Mouse (Mus musculus) myocyte (in vitro differentiated cells): ENCODE measurements at regions not wholly inside any gene's neighbourhood (a gene's known extent, or its start where the extent isn't known, plus 50 kb on each side); places are given as distances from the start of the nearest gene placed in this dataset.
"Not testable (repeated sequence)": the region's sequence is repeated elsewhere in the genome, so short reads cannot be mapped to it uniquely, and the experiment has no call there.

Experiments used
- H3K27me3 ChIP-seq: one replicate; pipeline ENCODE4 v1.6.1; 2011; ENCODE audit not compliant: control insufficient read depth, insufficient read depth, insufficient read length
- H3K36me3 ChIP-seq: one replicate; pipeline ENCODE4 v1.6.1; 2011; ENCODE audit not compliant: control insufficient read depth, insufficient read depth
- H3K4me2 ChIP-seq: one replicate; pipeline ENCODE4 v1.6.1; 2011; ENCODE audit warnings: low read depth, control low read depth
- H3K4me3 ChIP-seq: one replicate; pipeline ENCODE4 v1.5.1; 2011; ENCODE audit warnings: mild to moderate bottlenecking, control low read depth, moderate library complexity
- H3K79me2 ChIP-seq: one replicate; pipeline ENCODE4 v1.6.1; 2011; ENCODE audit not compliant: control insufficient read depth, insufficient read depth
- H3ac ChIP-seq: one replicate; pipeline ENCODE4 v1.6.1; 2011; ENCODE audit not compliant: control insufficient read depth, insufficient read length
- CEBPB ChIP-seq: IDR thresholded peaks from 2 replicates; pipeline ENCODE4 v1.6.1; 2011; ENCODE audit warnings: mild to moderate bottlenecking, moderate library complexity; ENCODE audit not compliant: poor library complexity, insufficient read depth, severe bottlenecking
- E2F4 ChIP-seq: IDR thresholded peaks from one replicate; pipeline ENCODE4 v1.6.1; 2011; ENCODE audit warnings: mild to moderate bottlenecking, control low read depth, moderate library complexity; ENCODE audit not compliant: insufficient read depth
- MAX ChIP-seq: IDR thresholded peaks from one replicate; pipeline ENCODE4 v1.6.1; 2011; ENCODE audit warnings: low read depth, mild to moderate bottlenecking, control low read depth
- MYOD1 ChIP-seq, 3 experiments: IDR thresholded peaks; one replicate each; pipeline ENCODE4 v1.6.1; 2011; ENCODE audit warnings: control low read depth in 2 of 3, low read depth in 2 of 3, mild to moderate bottlenecking in 2 of 3, moderate library complexity in 1 of 3; ENCODE audit not compliant: insufficient read length in 2 of 3, control insufficient read depth in 1 of 3
- MYOG ChIP-seq, 3 experiments: IDR thresholded peaks; one replicate each; pipeline ENCODE4 v1.6.1; 2011; ENCODE audit warnings: control low read depth in 2 of 3, low read depth in 2 of 3, mild to moderate bottlenecking in 2 of 3; ENCODE audit not compliant: insufficient read length in 2 of 3, control insufficient read depth in 1 of 3, insufficient read depth in 1 of 3
- POLR2A ChIP-seq: IDR thresholded peaks from one replicate; pipeline ENCODE4 v1.6.1; 2011; ENCODE audit warnings: low read depth, mild to moderate bottlenecking, control low read depth, moderate library complexity; ENCODE audit not compliant: insufficient read length
- POLR2AphosphoS2 ChIP-seq: IDR thresholded peaks from one replicate; pipeline ENCODE4 v1.6.1; 2011; ENCODE audit warnings: low read depth, control low read depth; ENCODE audit not compliant: insufficient read length
- REST ChIP-seq: IDR thresholded peaks from one replicate; pipeline ENCODE4 v1.6.1; 2011; ENCODE audit warnings: mild to moderate bottlenecking, control low read depth, moderate library complexity; ENCODE audit not compliant: insufficient read depth, insufficient read length
- SRF ChIP-seq: IDR thresholded peaks from one replicate; pipeline ENCODE4 v1.6.1; 2011; ENCODE audit warnings: low read depth; ENCODE audit not compliant: control insufficient read depth, insufficient read length
- TCF12 ChIP-seq: IDR thresholded peaks from one replicate; pipeline ENCODE4 v1.6.1; 2011; ENCODE audit warnings: mild to moderate bottlenecking, control low read depth; ENCODE audit not compliant: poor library complexity, insufficient read depth, severe bottlenecking
- TCF3 ChIP-seq: IDR thresholded peaks from one replicate; pipeline ENCODE4 v1.6.1; 2011; ENCODE audit warnings: low read depth, control low read depth; ENCODE audit not compliant: insufficient read length
- USF1 ChIP-seq: IDR thresholded peaks from one replicate; pipeline ENCODE4 v1.6.1; 2011; ENCODE audit warnings: low read depth, mild to moderate bottlenecking, control low read depth, moderate library complexity

DNA sequence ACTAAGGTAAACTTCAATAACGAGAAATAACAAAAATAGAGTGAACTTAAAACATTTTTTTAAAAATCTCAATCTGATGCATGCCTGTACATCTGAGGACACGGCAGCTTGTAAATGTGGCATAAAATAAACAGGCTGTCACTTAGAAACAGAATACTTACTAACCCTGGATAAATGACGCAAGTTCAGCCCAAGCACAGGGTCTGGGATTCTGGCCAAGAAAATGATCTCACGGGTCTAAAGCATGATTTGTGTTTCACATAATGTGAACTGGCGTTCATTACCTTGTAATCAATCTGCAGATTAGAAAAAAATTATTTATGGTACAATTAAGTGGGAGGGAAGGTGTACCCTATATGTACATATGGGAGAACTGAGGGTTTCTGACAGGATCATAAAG, 512.1 kb upstream of the Vrk2 start:
- no peaks in the 10 kb centered on the region for H3K27me3 ChIP-seq
- H3K79me2 ChIP-seq = no peaks in the 10 kb centered on the region
- no peak overlapping the region for H3K4me3 ChIP-seq
- TF ChIP-seq CEBPB (peak; percentile 34; the same call in 1 of the 2 replicates), MYOG (IDR thresholded peaks at IDR 0.05; ENCODE audit: control insufficient read depth in 1 of 3, insufficient read depth in 1 of 3, insufficient read length in 2 of 3, low read depth in 2 of 3) (no peak)
- no peak overlapping the region for H3ac ChIP-seq
- no peak overlapping the region for H3K4me2 ChIP-seq
- no peaks in the 10 kb centered on the region for H3K36me3 ChIP-seq

GRCm38 (mm10) chr11:27102906-27103305, 509.1 kb upstream of the Vrk2 start:
- TF ChIP-seq E2F4 (no peak), MYOG (IDR thresholded peaks at IDR 0.05; ENCODE audit: control insufficient read depth in 1 of 3, insufficient read depth in 1 of 3, insufficient read length in 2 of 3, low read depth in 2 of 3) (no peak), MAX (no peak)

GRCm38 (mm10) chr11:27102045-27102444, 508.2 kb upstream of the Vrk2 start:
- H3K36me3 ChIP-seq = no peaks in the 10 kb centered on the region
- H3K4me2 ChIP-seq = no peak overlapping the region
- H3ac ChIP-seq = no peak overlapping the region
- no peak overlapping the region for H3K4me3 ChIP-seq
- no peaks in the 10 kb centered on the region for H3K27me3 ChIP-seq
- TF ChIP-seq MYOG (IDR thresholded peaks at IDR 0.05; ENCODE audit: control insufficient read depth in 1 of 3, insufficient read depth in 1 of 3, insufficient read length in 2 of 3, low read depth in 2 of 3) (no peak), TCF12 (no peak), MAX (no peak), E2F4 (no peak), TCF3 (no peak), MYOD1 (IDR thresholded peaks at IDR 0.05; ENCODE audit: control insufficient read depth in 1 of 3, insufficient read length in 2 of 3, low read depth in 2 of 3) (no peak), REST (no peak), POLR2AphosphoS2 (no peak), CEBPB (no peak), SRF (no peak), USF1 (no peak), POLR2A (no peak)
- H3K79me2 ChIP-seq = no peaks in the 10 kb centered on the region

More at GRCm38 (mm10) chr11:27102906-27103305, 509.1 kb upstream of the Vrk2 start:
- H3K36me3 ChIP-seq = no peaks in the 10 kb centered on the region
- H3K4me3 ChIP-seq = no peak overlapping the region
- no peak overlapping the region for H3ac ChIP-seq
- no peak overlapping the region for H3K4me2 ChIP-seq
- H3K79me2 ChIP-seq = no peaks in the 10 kb centered on the region
- no peaks in the 10 kb centered on the region for H3K27me3 ChIP-seq

DNA sequence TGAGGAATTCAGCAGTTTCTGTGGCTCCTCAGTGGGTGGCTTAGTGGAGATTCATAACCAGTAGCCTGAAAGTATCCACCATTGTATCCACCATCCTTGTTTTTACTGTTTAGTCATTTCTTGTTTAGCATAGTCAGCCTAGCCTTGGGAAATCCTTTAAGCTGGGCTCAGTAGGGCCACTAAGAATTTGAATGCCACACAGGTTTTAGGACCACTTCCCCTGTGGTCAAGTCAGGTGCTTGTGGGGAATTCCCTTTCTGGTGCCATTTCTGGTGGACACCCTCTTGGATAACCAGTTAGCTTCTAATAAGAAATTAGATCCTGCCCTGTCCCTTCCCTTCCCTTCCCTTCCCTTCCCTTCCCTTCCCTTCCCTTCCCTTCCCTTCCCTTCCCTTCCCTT, 502.8 kb upstream of the Vrk2 start:
- H3K27me3 ChIP-seq = no peaks in the 10 kb centered on the region
- no peak for TF ChIP-seq POLR2A
- TF ChIP-seq TCF3 = no peak
- TF ChIP-seq CEBPB = no peak
- no peak for TF ChIP-seq MYOD1 (IDR thresholded peaks at IDR 0.05; ENCODE audit: control insufficient read depth in 1 of 3, insufficient read length in 2 of 3, low read depth in 2 of 3)
- TF ChIP-seq REST = no peak
- no peak for TF ChIP-seq USF1
- no peak for TF ChIP-seq TCF12
- TF ChIP-seq POLR2AphosphoS2 = no peak
- TF ChIP-seq SRF = no peak
- TF ChIP-seq E2F4 = no peak
- no peak for TF ChIP-seq MAX
- TF ChIP-seq MYOG (IDR thresholded peaks at IDR 0.05; ENCODE audit: control insufficient read depth in 1 of 3, insufficient read depth in 1 of 3, insufficient read length in 2 of 3, low read depth in 2 of 3) = no peak

DNA sequence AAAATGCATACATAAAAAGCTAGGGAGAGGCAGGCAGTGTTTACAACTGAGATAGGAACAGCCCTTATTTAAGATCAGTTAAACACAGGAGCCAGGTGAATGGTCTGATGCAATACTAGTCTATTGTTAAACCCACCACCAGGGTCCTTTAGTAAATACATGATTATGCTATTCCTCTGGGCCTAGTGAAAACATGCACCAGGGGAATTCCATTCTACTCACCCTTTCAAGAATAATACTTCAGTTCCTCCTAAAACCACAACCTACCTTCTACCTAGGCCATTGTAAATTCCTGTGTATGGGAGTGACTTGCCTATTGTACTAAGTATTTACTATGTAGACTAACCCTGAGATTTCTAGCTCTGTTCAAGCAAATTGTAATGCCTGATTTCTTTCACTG, 501.7 kb upstream of the Vrk2 start:
- H3K4me3 ChIP-seq, H3K4me2 ChIP-seq, H3K27me3 ChIP-seq, H3ac ChIP-seq, H3K36me3 ChIP-seq, H3K79me2 ChIP-seq: not testable (repeated sequence)

More for the DNA sequence above, 502.8 kb upstream of the Vrk2 start:
- no peaks in the 10 kb centered on the region for H3K36me3 ChIP-seq
- no peak overlapping the region for H3ac ChIP-seq
- no peaks in the 10 kb centered on the region for H3K79me2 ChIP-seq
- H3K4me2 ChIP-seq = no peak overlapping the region
- H3K4me3 ChIP-seq = no peak overlapping the region

- Histone ChIP-seq H3ac (no peak overlapping the region), H3K79me2 (no peaks in the 10 kb centered on the region), H3K27me3 (no peaks in the 10 kb centered on the region), H3K4me3 (no peak overlapping the region), H3K4me2 (no peak overlapping the region), H3K36me3 (no peaks in the 10 kb centered on the region)
- TF ChIP-seq POLR2AphosphoS2 = no peak
- TF ChIP-seq MYOG (IDR thresholded peaks at IDR 0.05; ENCODE audit: control insufficient read depth in 1 of 3, insufficient read depth in 1 of 3, insufficient read length in 2 of 3, low read depth in 2 of 3) = no peak
- no peak for TF ChIP-seq E2F4
- no peak for TF ChIP-seq TCF3
- no peak for TF ChIP-seq CEBPB
- TF ChIP-seq SRF = no peak
- TF ChIP-seq MYOD1 (IDR thresholded peaks at IDR 0.05; ENCODE audit: control insufficient read depth in 1 of 3, insufficient read length in 2 of 3, low read depth in 2 of 3) = no peak
- no peak for TF ChIP-seq POLR2A
- no peak for TF ChIP-seq TCF12
Observed at GRCm38 (mm10) chr11:27086516-27086915, 492.7 kb upstream of the Vrk2 start.
